Mouse (Mus musculus): ENCODE data around the gene Poll.

Gene Poll

DNA sequence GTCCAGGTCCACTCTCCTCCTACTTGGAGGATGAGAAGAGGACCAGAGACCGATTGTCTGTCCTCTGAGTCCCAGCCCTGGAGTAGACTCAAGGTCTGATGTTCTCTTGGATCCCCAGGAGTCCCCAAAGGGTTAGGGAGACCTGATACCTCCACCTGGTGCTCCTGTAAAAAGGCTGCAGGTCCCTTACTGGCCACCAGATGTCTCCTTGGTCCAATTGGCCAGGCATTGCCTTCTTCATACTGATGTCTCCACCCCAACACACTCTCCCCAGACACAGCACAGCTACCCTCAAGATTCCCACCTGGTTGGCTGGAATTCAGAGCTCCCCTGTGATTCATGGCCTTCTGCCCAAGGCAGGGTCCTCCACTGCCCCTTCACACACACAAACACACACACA is 22.8 kb downstream of the Poll start:
- peak; percentile 60 to 88 for DNase-seq (ENCODE audit: inconsistent age in 2 of 2, low spot score in 1 of 2)

DNA sequence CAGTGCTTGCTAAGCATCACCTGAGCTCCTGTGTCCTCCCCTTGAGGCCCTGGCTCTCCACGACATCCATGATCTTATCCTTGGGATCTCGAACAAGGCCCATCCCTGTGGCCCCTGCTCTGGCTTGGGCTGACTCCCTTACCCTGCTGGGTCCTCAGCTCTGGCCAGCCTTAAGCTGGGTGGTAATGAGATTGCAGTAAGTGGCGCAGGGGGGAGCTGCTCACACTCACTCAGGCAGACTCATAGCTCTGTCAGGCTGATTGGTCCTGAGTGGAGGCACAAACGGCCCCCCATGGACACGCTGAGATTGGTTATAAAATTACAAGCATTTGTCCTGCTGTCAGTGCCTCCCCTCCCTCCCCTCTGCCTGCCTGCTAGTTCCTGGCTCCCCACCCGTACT is 24.4 kb downstream of the Poll start:
- DNase-seq (ENCODE audit: inconsistent age in 2 of 2, low spot score in 1 of 2): peak in 1 of 2 experiments; percentile 12

DNA sequence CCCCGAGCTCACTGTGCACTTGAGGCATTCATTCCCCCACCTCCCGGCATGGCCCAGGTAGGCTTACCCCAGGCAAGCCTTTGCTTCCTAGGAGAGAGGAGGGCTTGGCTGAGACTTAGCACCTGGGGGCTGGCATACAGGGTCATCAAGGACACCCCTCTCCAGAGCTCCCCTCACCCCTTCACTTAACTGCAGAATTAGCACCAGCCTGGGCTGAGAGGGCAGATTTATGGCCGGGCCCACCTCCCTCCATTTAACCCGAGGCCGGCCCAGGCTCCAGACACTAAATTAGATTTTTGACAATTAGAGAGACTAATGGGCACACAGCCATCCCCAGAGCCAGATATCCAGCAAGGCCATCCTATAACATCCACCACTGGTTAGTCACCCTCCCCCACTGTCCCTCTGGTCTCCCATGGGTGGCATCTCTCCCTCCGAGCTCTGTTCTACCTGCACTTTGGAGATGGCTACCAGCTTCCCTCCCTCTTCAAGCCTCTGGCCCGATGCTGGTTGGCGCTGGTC is 25.1 kb downstream of the Poll start:
- DNase-seq (ENCODE audit: inconsistent age in 2 of 2, low spot score in 1 of 2): peak; percentile 51 to 67

DNA sequence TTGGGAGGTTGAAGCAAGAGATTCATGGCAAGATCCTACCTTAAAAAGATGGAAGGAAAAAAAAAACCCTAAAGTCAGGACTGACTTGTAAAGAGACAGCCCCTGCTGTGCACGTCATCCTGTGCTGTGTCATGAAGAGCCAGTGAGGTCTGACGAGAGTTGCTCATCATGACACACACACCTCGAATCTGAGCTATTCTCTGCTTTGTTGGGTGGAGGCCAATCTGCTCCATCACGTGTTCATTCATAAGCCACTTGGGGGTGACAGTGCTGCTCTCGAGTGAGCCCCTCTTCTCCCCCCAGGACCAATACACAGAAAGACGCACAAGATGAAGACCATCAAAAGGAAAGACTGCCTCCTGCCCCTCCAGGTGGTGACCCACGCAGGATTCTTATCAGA is 26.7 kb downstream of the Poll start:
- DNase-seq (ENCODE audit: inconsistent age in 2 of 2, low spot score in 1 of 2): peak in 1 of 2 experiments; percentile 69

DNA sequence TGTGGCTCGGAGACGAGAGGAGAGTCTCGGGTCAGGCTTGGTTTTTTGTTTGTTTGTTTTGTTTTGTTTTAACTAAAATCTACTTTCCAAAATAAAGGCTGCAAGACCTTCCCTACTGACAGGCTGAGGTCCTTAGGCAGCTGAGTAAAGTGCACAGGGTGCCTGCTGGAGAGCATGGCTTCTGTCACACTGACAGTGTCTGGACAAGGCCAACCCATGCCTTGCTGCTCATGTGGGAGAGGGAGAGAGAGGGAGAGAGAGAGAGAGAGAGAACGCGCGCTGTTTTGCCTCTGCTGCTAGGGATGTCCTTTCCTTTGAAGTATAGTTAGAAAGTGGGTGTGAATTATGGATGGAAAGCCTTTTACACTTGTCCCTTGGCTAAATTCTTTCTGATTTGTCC is 28.8 kb downstream of the Poll start:
- no peak for DNase-seq (ENCODE audit: inconsistent age in 2 of 2, low spot score in 1 of 2)

DNA sequence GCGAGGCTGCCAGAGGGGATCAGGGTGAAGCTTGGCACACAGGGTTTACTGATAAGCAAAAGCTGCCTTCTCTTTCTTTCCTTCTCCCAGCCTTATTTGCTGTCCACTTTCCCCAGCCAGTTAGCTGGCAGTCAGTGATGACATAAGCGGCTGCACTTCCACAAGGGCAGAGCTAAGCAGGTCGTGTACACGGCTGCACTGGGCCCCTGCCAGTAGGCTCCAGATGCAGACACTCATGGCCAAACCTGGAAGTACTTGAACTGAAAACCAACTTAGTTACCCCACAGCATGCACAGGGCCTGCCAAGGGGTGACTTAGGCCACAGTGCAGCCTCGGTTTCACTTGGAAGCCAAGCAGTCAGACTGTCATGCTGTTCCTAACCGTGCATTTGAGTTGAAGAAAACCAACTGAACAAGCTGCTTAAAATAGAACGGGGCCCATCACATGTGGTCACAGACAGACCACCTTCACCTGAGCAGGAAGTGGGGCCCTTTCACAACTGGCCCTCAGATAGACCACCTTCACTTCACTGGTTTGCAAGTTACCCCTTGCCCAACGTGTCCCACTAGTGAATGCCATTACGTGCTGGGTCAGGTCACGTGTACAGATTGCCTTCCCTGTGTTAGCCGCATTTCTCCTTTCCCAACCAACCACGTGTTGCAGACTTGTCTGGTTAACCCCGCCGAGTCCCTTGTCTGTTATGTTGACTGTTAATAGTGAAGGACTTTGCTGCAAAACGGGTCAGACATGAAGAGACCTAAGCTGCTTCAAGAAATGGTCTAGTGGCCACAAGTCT is 29.9 kb downstream of the Poll start:
- DNase-seq (ENCODE audit: inconsistent age in 2 of 2, low spot score in 1 of 2): peak; percentile 64 to 71

DNA sequence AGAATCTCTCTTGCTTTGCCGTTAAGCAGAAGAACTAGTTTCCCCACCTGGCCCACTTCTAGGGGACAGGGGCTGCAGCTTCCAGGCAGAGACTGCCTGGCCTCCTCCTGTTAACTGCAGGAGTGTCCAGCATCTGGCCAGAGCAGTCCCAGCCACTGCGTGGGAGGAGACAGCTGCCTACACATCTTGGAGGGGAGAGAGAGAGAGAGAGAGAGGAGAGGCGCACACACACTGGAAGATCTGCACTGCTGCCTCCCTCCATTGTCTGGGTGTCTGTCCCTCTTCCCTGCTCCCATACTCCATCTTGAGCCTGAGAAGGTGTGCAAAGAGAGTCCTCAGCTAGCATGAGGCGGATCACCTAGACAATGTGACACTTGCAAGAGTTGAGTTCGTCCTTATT is 31.0 kb downstream of the Poll start:
- no peak for DNase-seq (ENCODE audit: inconsistent age in 2 of 2, low spot score in 1 of 2)

DNA sequence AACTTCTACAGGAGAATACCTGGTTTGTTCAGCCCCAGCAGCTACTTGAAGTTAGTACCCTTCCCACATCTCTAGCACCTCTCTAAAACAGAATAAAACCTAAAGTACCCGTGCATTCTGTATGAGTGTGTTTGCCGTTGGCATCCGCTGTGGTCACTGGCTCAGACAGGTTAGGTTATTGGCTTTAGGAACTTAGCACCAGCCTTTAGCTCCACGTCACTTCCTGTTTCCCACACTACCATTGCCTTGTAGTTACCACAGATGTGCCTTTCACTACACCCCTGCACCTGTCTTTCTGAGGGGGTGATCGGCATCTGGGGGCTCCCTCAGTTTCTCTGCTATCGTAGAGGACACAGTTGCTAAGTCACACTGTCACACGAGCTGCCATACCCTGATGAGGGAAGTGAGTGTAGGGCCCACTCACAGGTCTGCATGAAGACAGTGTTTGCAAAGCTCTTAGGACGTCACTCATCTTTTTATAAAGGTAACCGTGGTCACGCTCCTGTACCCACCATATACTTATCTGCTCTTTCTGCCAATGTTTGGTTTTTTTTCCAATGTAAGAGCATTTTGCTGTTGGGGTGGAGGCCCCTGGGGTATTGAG is 32.3 kb downstream of the Poll start:
- DNase-seq (ENCODE audit: inconsistent age in 2 of 2, low spot score in 1 of 2): no peak

DNA sequence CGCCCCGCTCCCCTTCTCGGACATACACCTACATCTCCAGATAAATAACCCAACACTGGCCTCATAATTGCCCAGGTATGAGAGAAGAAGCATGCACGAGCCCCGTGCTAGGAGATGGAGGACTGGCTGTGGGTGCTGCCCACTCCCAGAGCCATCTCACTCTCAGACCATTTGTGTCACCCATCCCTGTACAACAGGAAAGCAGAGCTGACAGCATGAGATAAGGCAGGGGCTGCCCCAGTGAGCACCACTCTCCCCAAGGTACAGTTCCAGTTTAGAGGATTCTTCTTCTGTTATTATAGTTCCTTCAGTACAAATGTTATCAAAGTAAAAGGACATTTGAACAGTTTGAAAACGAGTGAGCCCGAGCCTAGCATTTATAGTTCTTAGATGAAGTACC is 32.9 kb downstream of the Poll start:
- DNase-seq (ENCODE audit: inconsistent age in 2 of 2, low spot score in 1 of 2): no peak

DNA sequence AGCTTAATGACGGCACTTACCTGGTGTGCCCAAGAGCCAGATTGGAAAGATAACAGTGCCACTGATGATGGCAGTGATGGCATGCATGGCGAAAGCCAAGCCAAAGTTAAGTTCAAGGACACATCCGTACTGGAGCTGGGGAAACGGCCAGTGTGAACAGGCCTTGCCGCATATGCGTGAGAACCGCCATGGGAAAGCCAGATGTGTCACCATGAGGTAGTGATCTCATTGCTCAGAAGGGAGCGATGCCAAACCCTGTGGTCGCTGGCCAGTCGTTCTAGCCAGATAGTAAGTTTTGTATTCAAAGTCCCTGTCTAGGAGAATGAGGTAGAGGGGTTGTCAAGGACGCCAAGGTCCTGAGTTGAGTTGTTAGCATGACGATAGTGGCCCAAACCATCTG is 44.1 kb downstream of the Poll start:
- peak; percentile 34 to 58 for DNase-seq (ENCODE audit: inconsistent age in 2 of 2, low spot score in 1 of 2)

DNA sequence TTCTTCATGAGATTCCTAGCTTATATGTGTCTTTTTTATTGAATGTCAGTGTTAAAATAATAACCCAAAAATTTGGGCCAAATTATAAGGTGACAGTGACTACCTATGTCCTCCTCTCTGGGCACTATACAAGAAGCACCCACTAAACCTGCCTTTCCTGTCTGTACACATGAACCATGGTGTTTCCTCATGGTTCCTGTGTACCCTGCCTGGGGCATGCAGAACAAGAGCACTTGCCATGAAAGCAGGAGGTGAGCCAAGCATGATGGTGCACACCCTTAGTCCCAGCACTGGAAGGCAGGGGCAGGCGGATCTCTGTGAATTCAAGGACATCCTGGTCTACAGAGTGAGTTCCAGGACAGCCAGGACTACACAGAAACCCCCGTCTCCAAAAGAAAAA is 45.0 kb downstream of the Poll start:
- no peak for DNase-seq (ENCODE audit: inconsistent age in 2 of 2, low spot score in 1 of 2)

DNA sequence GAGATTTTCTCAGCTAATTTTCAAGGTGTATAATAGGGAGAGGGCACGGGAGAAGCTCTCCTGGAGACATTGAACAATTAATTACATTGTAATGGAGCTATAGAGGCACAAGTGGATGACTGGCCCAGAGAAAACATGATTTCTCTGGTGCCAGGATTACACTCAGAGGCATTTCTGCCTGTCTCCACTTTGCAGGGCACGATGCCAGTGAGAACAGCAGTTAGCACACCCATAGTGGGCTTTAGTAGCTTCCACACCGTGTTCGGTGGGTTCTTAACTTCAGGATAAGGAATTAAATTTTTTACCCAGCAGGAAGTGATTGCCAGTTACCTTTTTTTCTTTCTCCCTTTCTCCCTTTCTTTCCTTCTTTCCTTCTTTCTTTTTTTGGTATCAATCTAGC is 48.9 kb downstream of the Poll start:
- no peak for DNase-seq (ENCODE audit: inconsistent age in 2 of 2, low spot score in 1 of 2)

DNA sequence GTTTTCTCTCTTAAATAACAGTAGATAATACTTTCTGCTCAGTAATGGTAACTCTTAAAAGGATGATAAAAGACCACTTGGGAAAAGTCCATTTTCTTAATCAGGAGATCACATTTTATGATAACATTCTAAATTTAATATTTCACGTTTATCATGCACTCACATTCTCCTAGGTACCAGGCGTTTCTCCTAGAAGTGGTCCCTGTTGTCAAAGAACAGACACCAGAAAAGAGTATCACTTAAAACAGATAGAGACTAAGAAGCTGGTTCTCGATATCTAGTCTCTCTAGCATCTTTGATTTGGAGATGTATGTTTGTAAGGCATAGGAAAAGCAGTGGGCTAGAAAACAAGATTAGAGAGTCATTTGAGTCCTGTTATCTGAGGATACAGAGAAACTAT is 49.7 kb downstream of the Poll start:
- no peak for DNase-seq (ENCODE audit: inconsistent age in 2 of 2, low spot score in 1 of 2)

DNA sequence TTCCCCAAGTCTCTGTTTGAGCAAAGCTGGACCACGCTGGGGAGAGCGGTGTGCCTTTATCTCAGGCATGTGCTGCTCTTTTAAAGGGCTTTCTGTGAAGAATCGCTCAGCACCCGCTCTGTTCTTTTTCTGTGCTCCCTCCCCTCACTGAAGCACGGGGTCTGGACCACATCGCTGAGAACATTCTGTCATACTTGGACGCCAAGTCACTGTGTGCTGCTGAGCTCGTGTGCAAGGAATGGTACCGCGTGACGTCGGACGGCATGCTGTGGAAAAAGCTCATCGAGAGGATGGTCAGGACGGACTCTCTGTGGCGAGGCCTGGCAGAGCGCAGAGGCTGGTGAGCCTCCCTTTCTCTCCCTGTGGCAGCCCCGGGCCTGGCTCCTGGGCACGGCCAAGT is 52.8 kb downstream of the Poll start:
- no peak for DNase-seq (ENCODE audit: inconsistent age in 2 of 2, low spot score in 1 of 2)

DNA sequence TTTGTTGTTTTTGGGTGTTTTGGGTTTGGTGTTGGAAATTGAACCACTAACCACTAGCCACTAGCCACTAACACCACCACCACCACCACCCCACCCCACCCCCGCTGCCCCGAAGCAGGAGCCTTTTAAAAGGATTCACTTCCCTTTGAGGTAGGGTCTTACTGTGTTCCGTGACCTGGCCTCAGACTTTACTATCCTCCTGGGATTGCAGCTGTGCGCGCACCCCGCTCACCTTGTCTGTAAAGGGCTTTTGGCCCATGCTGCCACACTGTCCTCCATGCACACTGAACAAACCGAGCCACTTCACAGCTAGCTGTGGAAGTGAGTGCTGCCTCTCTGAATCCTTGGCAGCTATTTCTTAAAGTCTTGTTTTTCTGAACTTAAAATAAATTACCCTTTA is 54.9 kb downstream of the Poll start:
- no peak for DNase-seq (ENCODE audit: inconsistent age in 2 of 2, low spot score in 1 of 2)
